Comparison of ENCODE assay signal across 18 mouse cellular contexts in genomic region chr19:5049325-5049724, GRCm38 (mm10). TPM values are rescaled to one million over a fixed set of nuclear protein-coding genes. Genes with fewer than 3 reads are reported as not detected.
DNase-seq lines count a peak whose midpoint lies in the region; ATAC-seq and TF ChIP-seq lines count a peak whose summit lies in the region.
"Had no signal": no experiment of that assay in that cellular context is flagged by ENCODE, and none has a peak within 500 bp of the region (broad histone marks: within the 10 kb centered on the region; RNA-seq: fewer than 3 reads in every experiment).

No protein-coding gene starts in this region.

- 0 out of 2 replicates have a peak overlapping the region, but pooled peaks have one; percentile 22 for H3K27ac ChIP-seq in heart, embryonic 10.5 days
- H3K27ac ChIP-seq in midbrain, postnatal 0 days (ENCODE audit: low read depth, low read length): no peak overlapping the region
- H3K27ac ChIP-seq in midbrain, embryonic 11.5 days (ENCODE audit: low read depth, low read length): no peak overlapping the region
- peak overlapping the region; percentile 62 for H3K27ac ChIP-seq in bone marrow macrophage, adult 2 months (ENCODE audit: insufficient read depth, low read depth, low read length)
- H3K27ac ChIP-seq in olfactory bulb, adult 2 months (ENCODE audit: insufficient read depth, low read depth, low read length): peak overlapping the region; percentile 99
- H3K27ac ChIP-seq in liver, embryonic 11.5 days (ENCODE audit: low read depth, low read length): no peak overlapping the region
- H3K27ac ChIP-seq: hindbrain, postnatal 0 days; kidney, postnatal 0 days; limb, embryonic 12.5 days; liver, embryonic 14.5 days had no signal

- peaks cover 45% of the 10 kb centered on the region for H3K27me3 ChIP-seq in heart, embryonic 10.5 days (ENCODE audit: insufficient read depth, poor library complexity, severe bottlenecking)
- peaks cover 23% of the 10 kb centered on the region; the same call in 1 of the 2 replicates for H3K27me3 ChIP-seq in midbrain, postnatal 0 days (ENCODE audit: insufficient read depth, low read length)
- peaks cover 35% of the 10 kb centered on the region for H3K27me3 ChIP-seq in midbrain, embryonic 11.5 days (ENCODE audit: control insufficient read depth, insufficient read depth, low read length)
- peaks cover 34% of the 10 kb centered on the region for H3K27me3 ChIP-seq in liver, embryonic 11.5 days (replicated peaks; ENCODE audit: control insufficient read depth, insufficient read depth, low read length)

- 0 out of 2 replicates have a peak overlapping the region, but pooled peaks have one; percentile 33 for H3K9ac ChIP-seq in midbrain, postnatal 0 days (replicated peaks; ENCODE audit: low read length, poor library complexity, severe bottlenecking)
- H3K9ac ChIP-seq in midbrain, embryonic 11.5 days (ENCODE audit: low read length): no peak overlapping the region
- H3K9ac ChIP-seq in liver, embryonic 11.5 days (ENCODE audit: low read depth, low read length): no peak overlapping the region
- H3K9ac ChIP-seq: limb, embryonic 12.5 days; liver, embryonic 14.5 days had no signal

- 79% methylated on average over 6 of the region's 6 CpGs for WGBS in heart, embryonic 10.5 days
- WGBS in midbrain, postnatal 0 days: 45% methylated on average over 6 of the region's 6 CpGs
- WGBS in midbrain, embryonic 11.5 days: 37% methylated on average over 6 of the region's 6 CpGs
- 79% methylated on average over 6 of the region's 6 CpGs for WGBS in olfactory bulb, adult 2 months
- WGBS in liver, embryonic 11.5 days: 80% methylated on average over 6 of the region's 6 CpGs

- peaks cover 47% of the 10 kb centered on the region for H3K4me1 ChIP-seq in heart, embryonic 10.5 days
- peaks cover 3% of the 10 kb centered on the region for H3K4me1 ChIP-seq in midbrain, postnatal 0 days (ENCODE audit: insufficient read depth, low read length)
- peaks cover 22% of the 10 kb centered on the region for H3K4me1 ChIP-seq in midbrain, embryonic 11.5 days (ENCODE audit: control insufficient read depth, insufficient read depth, low read length)
- H3K4me1 ChIP-seq in bone marrow macrophage, adult 2 months (ENCODE audit: control insufficient read depth, insufficient read depth, low read length): peaks cover 21% of the 10 kb centered on the region
- H3K4me1 ChIP-seq in olfactory bulb, adult 2 months (ENCODE audit: control insufficient read depth, insufficient read depth, low read length): peaks cover 48% of the 10 kb centered on the region
- H3K4me1 ChIP-seq in liver, embryonic 11.5 days (replicated peaks; ENCODE audit: control insufficient read depth, insufficient read depth, low read length): no peaks in the 10 kb centered on the region

- no peaks in the 10 kb centered on the region for H3K9me3 ChIP-seq in heart, embryonic 10.5 days
- H3K9me3 ChIP-seq in midbrain, postnatal 0 days (ENCODE audit: low read length): no peaks in the 10 kb centered on the region
- no peaks in the 10 kb centered on the region for H3K9me3 ChIP-seq in midbrain, embryonic 11.5 days (ENCODE audit: control insufficient read depth, low read length)
- H3K9me3 ChIP-seq in liver, embryonic 11.5 days (ENCODE audit: control insufficient read depth, low read length): no peaks in the 10 kb centered on the region
- H3K9me3 ChIP-seq: limb, embryonic 12.5 days had no signal

- no peak for TF ChIP-seq POLR2A in bone marrow macrophage, adult 2 months (IDR thresholded peaks at IDR 0.05; ENCODE audit: borderline replicate concordance, low read depth, low read length)
- TF ChIP-seq POLR2A in olfactory bulb, adult 2 months (IDR thresholded peaks at IDR 0.05; ENCODE audit: insufficient read depth, low read depth, low read length): no peak

- TF ChIP-seq CTCF in midbrain, postnatal 0 days (IDR thresholded peaks at IDR 0.05): no peak
- TF ChIP-seq CTCF in bone marrow macrophage, adult 2 months (IDR thresholded peaks at IDR 0.05; ENCODE audit: low read depth, low read length): no peak
- TF ChIP-seq CTCF in olfactory bulb, adult 2 months (IDR thresholded peaks at IDR 0.05; ENCODE audit: insufficient read depth, low read depth, low read length): no peak

- H3K4me2 ChIP-seq in midbrain, postnatal 0 days (ENCODE audit: low read depth, low read length, poor library complexity, severe bottlenecking): no peak overlapping the region
- H3K4me2 ChIP-seq in midbrain, embryonic 11.5 days: no peak overlapping the region
- H3K4me2 ChIP-seq in liver, embryonic 11.5 days: no peak overlapping the region
- H3K4me2 ChIP-seq: limb, embryonic 12.5 days had no signal

- H3K4me3 ChIP-seq in heart, embryonic 10.5 days: no peak overlapping the region
- H3K4me3 ChIP-seq in midbrain, postnatal 0 days (ENCODE audit: low read depth, low read length): no peak overlapping the region
- H3K4me3 ChIP-seq in midbrain, embryonic 11.5 days (ENCODE audit: low read depth, low read length): no peak overlapping the region
- H3K4me3 ChIP-seq in bone marrow macrophage, adult 2 months (ENCODE audit: insufficient read depth, low read length): no peak overlapping the region
- H3K4me3 ChIP-seq in olfactory bulb, adult 2 months (ENCODE audit: insufficient read depth, low read depth, low read length): no peak overlapping the region
- H3K4me3 ChIP-seq in liver, embryonic 11.5 days (ENCODE audit: low read depth, low read length): no peak overlapping the region

- DNase-seq in heart, embryonic 10.5 days (ENCODE audit: low spot score): no peak
- DNase-seq in heart, adult 9 months (ENCODE audit: low spot score in 2 of 2): no peak
- no peak for DNase-seq in midbrain, postnatal 0 days (ENCODE audit: low spot score)
- DNase-seq in midbrain, embryonic 11.5 days (ENCODE audit: low spot score, missing footprints): no peak
- DNase-seq in liver, embryonic 11.5 days (ENCODE audit: low spot score): no peak
- DNase-seq: adrenal gland, adult 2 months; cerebellum, adult 11-12 months; gastrocnemius, postnatal 10 days; heart, postnatal 36 days; kidney, adult 11 months; thymus, adult 2 months had no signal

- ATAC-seq in midbrain, postnatal 0 days (ENCODE audit: low FRiP score): no peak
- ATAC-seq in midbrain, embryonic 11.5 days (ENCODE audit: low FRiP score): no peak
- no peak for ATAC-seq in liver, embryonic 11.5 days (replicated peaks; ENCODE audit: low FRiP score)

- peaks cover 55% of the 10 kb centered on the region for H3K36me3 ChIP-seq in heart, embryonic 10.5 days
- H3K36me3 ChIP-seq in midbrain, postnatal 0 days (ENCODE audit: insufficient read depth, low read length): peaks cover 34% of the 10 kb centered on the region
- H3K36me3 ChIP-seq in midbrain, embryonic 11.5 days (ENCODE audit: control insufficient read depth, insufficient read depth, low read length): 0 out of 2 replicates have a peak, but pooled peaks cover 2% of the 10 kb centered on the region
- H3K36me3 ChIP-seq in liver, embryonic 11.5 days (ENCODE audit: control insufficient read depth, insufficient read depth, low read length): peaks cover 18% of the 10 kb centered on the region; the same call in 1 of the 2 replicates

RNA-seq across cellular contexts. Expression of gene Rin1, which starts 1.0 kb away (rescaled TPM):
- 4.0 and 5.3 TPM in 2 replicates for polyA plus RNA-seq in heart, embryonic 10.5 days (2016; fragmentation: Nextera tagmentation; extraction: Ambion mirVana)
- 4.0 and 4.3 TPM in 2 replicates for total RNA-seq in midbrain, postnatal 0 days (2014; rRNA removed)
- 0.76 and 0.96 TPM in 2 replicates for polyA plus RNA-seq in midbrain, postnatal 0 days (2015; fragmentation: Nextera tagmentation; extraction: Ambion mirVana)
- polyA plus RNA-seq in midbrain, embryonic 11.5 days (2014; fragmentation: Nextera tagmentation; extraction: Ambion mirVana): 0.63 and 1.4 TPM in 2 replicates
- polyA plus RNA-seq in bone marrow macrophage, adult 2 months (2012; ENCODE audit: insufficient read depth, insufficient read length, missing spikeins): 1.0 and 1.7 TPM in 2 replicates
- polyA plus RNA-seq in olfactory bulb, adult 2 months (2012; ENCODE audit: insufficient read depth, insufficient read length, low replicate concordance, missing spikeins): not detected in 2 replicates
- polyA plus RNA-seq in liver, embryonic 11.5 days (2014; fragmentation: Nextera tagmentation; extraction: Ambion mirVana): 1.3 and 1.4 TPM in 2 replicates

RNA-seq across cellular contexts. Expression of gene Brms1, which starts 8.2 kb away (rescaled TPM):
- polyA plus RNA-seq in heart, embryonic 10.5 days (2016; fragmentation: Nextera tagmentation; extraction: Ambion mirVana): 47.1 and 58.1 TPM in 2 replicates
- 2.1 TPM in 1 of 2 replicates, not detected in the other for total RNA-seq in midbrain, postnatal 0 days (2014; rRNA removed)
- 14.3 and 15.3 TPM in 2 replicates for polyA plus RNA-seq in midbrain, postnatal 0 days (2015; fragmentation: Nextera tagmentation; extraction: Ambion mirVana)
- polyA plus RNA-seq in midbrain, embryonic 11.5 days (2014; fragmentation: Nextera tagmentation; extraction: Ambion mirVana): 66.1 and 68.4 TPM in 2 replicates
- polyA plus RNA-seq in bone marrow macrophage, adult 2 months (2012; ENCODE audit: insufficient read depth, insufficient read length, missing spikeins): 58.2 and 63.1 TPM in 2 replicates
- polyA plus RNA-seq in olfactory bulb, adult 2 months (2012; ENCODE audit: insufficient read depth, insufficient read length, low replicate concordance, missing spikeins): not detected in 2 replicates
- polyA plus RNA-seq in liver, embryonic 11.5 days (2014; fragmentation: Nextera tagmentation; extraction: Ambion mirVana): 61.2 and 61.3 TPM in 2 replicates

RNA-seq across cellular contexts. Expression of gene AC124502.3, which starts 10.6 kb away (rescaled TPM):
- 1.6 and 2.5 TPM in 2 replicates for polyA plus RNA-seq in heart, embryonic 10.5 days (2016; fragmentation: Nextera tagmentation; extraction: Ambion mirVana)
- 3.8 and 12.5 TPM in 2 replicates for total RNA-seq in midbrain, postnatal 0 days (2014; rRNA removed)
- 2.2 and 3.7 TPM in 2 replicates for polyA plus RNA-seq in midbrain, postnatal 0 days (2015; fragmentation: Nextera tagmentation; extraction: Ambion mirVana)
- 1.6 TPM in 2 replicates for polyA plus RNA-seq in midbrain, embryonic 11.5 days (2014; fragmentation: Nextera tagmentation; extraction: Ambion mirVana)
- 1.6 and 2.2 TPM in 2 replicates for polyA plus RNA-seq in bone marrow macrophage, adult 2 months (2012; ENCODE audit: insufficient read depth, insufficient read length, missing spikeins)
- not detected in 2 replicates for polyA plus RNA-seq in olfactory bulb, adult 2 months (2012; ENCODE audit: insufficient read depth, insufficient read length, low replicate concordance, missing spikeins)
- polyA plus RNA-seq in liver, embryonic 11.5 days (2014; fragmentation: Nextera tagmentation; extraction: Ambion mirVana): 1.1 TPM in 2 replicates

RNA-seq across cellular contexts. Expression of gene B4gat1, which starts 10.7 kb away (rescaled TPM):
- 42.8 and 47.8 TPM in 2 replicates for polyA plus RNA-seq in heart, embryonic 10.5 days (2016; fragmentation: Nextera tagmentation; extraction: Ambion mirVana)
- total RNA-seq in midbrain, postnatal 0 days (2014; rRNA removed): 136 and 143 TPM in 2 replicates
- polyA plus RNA-seq in midbrain, postnatal 0 days (2015; fragmentation: Nextera tagmentation; extraction: Ambion mirVana): 172 and 177 TPM in 2 replicates
- polyA plus RNA-seq in midbrain, embryonic 11.5 days (2014; fragmentation: Nextera tagmentation; extraction: Ambion mirVana): 40.1 and 41.7 TPM in 2 replicates
- 23.3 and 30.4 TPM in 2 replicates for polyA plus RNA-seq in bone marrow macrophage, adult 2 months (2012; ENCODE audit: insufficient read depth, insufficient read length, missing spikeins)
- not detected in 2 replicates for polyA plus RNA-seq in olfactory bulb, adult 2 months (2012; ENCODE audit: insufficient read depth, insufficient read length, low replicate concordance, missing spikeins)
- 19.1 and 21.3 TPM in 2 replicates for polyA plus RNA-seq in liver, embryonic 11.5 days (2014; fragmentation: Nextera tagmentation; extraction: Ambion mirVana)

RNA-seq across cellular contexts. Expression of gene Cd248, which starts 18.6 kb away (rescaled TPM):
- polyA plus RNA-seq in heart, embryonic 10.5 days (2016; fragmentation: Nextera tagmentation; extraction: Ambion mirVana): 19.0 and 43.4 TPM in 2 replicates
- total RNA-seq in midbrain, postnatal 0 days (2014; rRNA removed): 22.0 and 23.3 TPM in 2 replicates
- 15.7 and 18.3 TPM in 2 replicates for polyA plus RNA-seq in midbrain, postnatal 0 days (2015; fragmentation: Nextera tagmentation; extraction: Ambion mirVana)
- 26.7 and 32.2 TPM in 2 replicates for polyA plus RNA-seq in midbrain, embryonic 11.5 days (2014; fragmentation: Nextera tagmentation; extraction: Ambion mirVana)
- polyA plus RNA-seq in bone marrow macrophage, adult 2 months (2012; ENCODE audit: insufficient read depth, insufficient read length, missing spikeins): 0.31 and 0.35 TPM in 2 replicates
- polyA plus RNA-seq in olfactory bulb, adult 2 months (2012; ENCODE audit: insufficient read depth, insufficient read length, low replicate concordance, missing spikeins): not detected in 2 replicates
- 28.6 and 29.3 TPM in 2 replicates for polyA plus RNA-seq in liver, embryonic 11.5 days (2014; fragmentation: Nextera tagmentation; extraction: Ambion mirVana)
- polyA plus RNA-seq: CD4-positive, CD25-positive, alpha-beta regulatory T cell, adult 4 months had no signal

Comparison
In these comparisons a context has a peak if more than half of its experiments do, and no peak if none do; other contexts are left out.
1. H3K27ac ChIP-seq: peak in heart, embryonic 10.5 days (single experiment), bone marrow macrophage, adult 2 months (single experiment) and olfactory bulb, adult 2 months (single experiment); none in midbrain, postnatal 0 days (single experiment), midbrain, embryonic 11.5 days (single experiment) and liver, embryonic 11.5 days (single experiment).
2. RNA of gene Brms1, which starts 8.2 kb away (polyA plus RNA-seq): 66.1 to 68.4 TPM in midbrain, embryonic 11.5 days, 61.2 to 61.3 TPM in liver, embryonic 11.5 days, 58.2 to 63.1 TPM in bone marrow macrophage, adult 2 months, 47.1 to 58.1 TPM in heart, embryonic 10.5 days and 14.3 to 15.3 TPM in midbrain, postnatal 0 days; not detected in olfactory bulb, adult 2 months; every median in the first group is over 10 times any median in the second.